Mouse (Mus musculus) adrenal gland, postnatal 4 days (tissue): Measurements from ENCODE around the gene Asb8. TPM values are rescaled to one million over a fixed set of nuclear protein-coding genes. Genes with fewer than 3 reads are reported as not detected.
A peak's percentile ranks its signal among the peaks of the same experiment; 100 is the strongest.

Experiments
- DNase-seq, 2 experiments: peaks; one replicate each; pipeline ENCODE4 v3.0.0; 2021 to 2022; ENCODE audit warnings: low spot score in 2 of 2, mixed read lengths in 2 of 2
- long read RNA-seq, 2 experiments: library from polyadenylated mRNA; stranded (forward); transcript quantifications; one replicate each; pipeline ENCODE4 v2.0.0; 2021
- total RNA-seq, 2 experiments: library from RNA; stranded (reverse); gene quantifications; 2 replicates each; pipeline ENCODE4 v1.2.3; 2021

Gene Asb8
- total RNA-seq: 10 to 100 TPM; 48.6 to 50.3 TPM
- long read RNA-seq, experiment 1, transcript Asb8-201 (4 exons, 1,049 nt): minor isoform, 5 of 35 reads
- long read RNA-seq, experiment 1, transcript Asb8-202 (4 exons, 1,100 nt): major isoform, 21 of 35 reads
- long read RNA-seq, experiment 1, partial matches to known transcripts: 3 of 35 reads
- long read RNA-seq, experiment 1, other reads (novel, unspliced or antisense): 6 of 35 reads
- long read RNA-seq, experiment 2, transcript Asb8-201 (4 exons, 1,049 nt): minor isoform, 8 of 51 reads
- long read RNA-seq, experiment 2, transcript Asb8-202 (4 exons, 1,100 nt): major isoform, 23 of 51 reads
- long read RNA-seq, experiment 2, partial matches to known transcripts: 13 of 51 reads
- long read RNA-seq, experiment 2, other reads (novel, unspliced or antisense): 7 of 51 reads

GRCm38 (mm10) chr15:98165525-98165924 is at the start of gene Asb8:
Gene Asb8 (minus strand): TSS chr15:98165625.
- DNase-seq: no peak

- DNase-seq: no peak
These were observed 48.7 kb upstream of the Asb8 start for GRCm38 (mm10) chr15:98214130-98214529.

- no peak for DNase-seq
These were observed 48.0 kb upstream of the Asb8 start for GRCm38 (mm10) chr15:98213336-98213870.

- no peak for DNase-seq
These were observed 44.3 kb upstream of the Asb8 start for GRCm38 (mm10) chr15:98209676-98210075.

- DNase-seq: no peak
These were observed 30.0 kb upstream of the Asb8 start, which contains the start of gene Olfr288 for GRCm38 (mm10) chr15:98195442-98195841. Gene Olfr288 (minus strand): TSS chr15:98195542.

GRCm38 (mm10) chr15:98184456-98184855 is 19.0 kb upstream of the Asb8 start:
- no peak for DNase-seq

GRCm38 (mm10) chr15:98181856-98182570 is 16.6 kb upstream of the Asb8 start:
- DNase-seq: no peak

- peak; percentile 64 to 84 for DNase-seq
These were observed 15.8 kb upstream of the Asb8 start for GRCm38 (mm10) chr15:98181132-98181711.

GRCm38 (mm10) chr15:98180567-98181131 is 15.2 kb upstream of the Asb8 start:
- no peak for DNase-seq

- DNase-seq: no peak
These were observed 11.9 kb upstream of the Asb8 start for GRCm38 (mm10) chr15:98177320-98177719.

- DNase-seq: no peak
These were observed 8.4 kb upstream of the Asb8 start for GRCm38 (mm10) chr15:98173821-98174220.

GRCm38 (mm10) chr15:98172113-98172512 is 6.7 kb upstream of the Asb8 start:
- no peak for DNase-seq

GRCm38 (mm10) chr15:98170917-98171316 is 5.5 kb upstream of the Asb8 start:
- no peak for DNase-seq

- DNase-seq: no peak
These were observed 4.9 kb upstream of the Asb8 start for GRCm38 (mm10) chr15:98170365-98170764.

- no peak for DNase-seq
These were observed 3.2 kb upstream of the Asb8 start for GRCm38 (mm10) chr15:98168622-98169004.

GRCm38 (mm10) chr15:98167645-98168621 is 2.5 kb upstream of the Asb8 start:
- DNase-seq: peak in 1 of 2 experiments; percentile 39

GRCm38 (mm10) chr15:98166963-98167644 is 1.7 kb upstream of the Asb8 start, which contains the start of gene Ccdc184:
Gene Ccdc184 (plus strand): TSS chr15:98167158.
- DNase-seq: no peak

GRCm38 (mm10) chr15:98162561-98162960 is 2.9 kb downstream of the Asb8 start:
- DNase-seq: no peak

- DNase-seq: no peak
These were observed 4.2 kb downstream of the Asb8 start for GRCm38 (mm10) chr15:98161026-98161805.
